Mouse (Mus musculus) heart, postnatal 0 days (tissue): Measurements from ENCODE around the gene Rxra. TPM values are rescaled to one million over a fixed set of nuclear protein-coding genes. Genes with fewer than 3 reads are reported as not detected.

Experiments used
- ATAC-seq: fragments of 200-750 bp; cut with Nextera tagmentation; 2 replicates; pipeline ENCODE4 v1.8.0; 2017; ENCODE audit warnings: low read depth, moderate number of reproducible peaks, moderate library complexity; ENCODE audit not compliant: insufficient read depth
- DNase-seq: peaks from one replicate; pipeline ENCODE4 v3.0.0-alpha.2; 2016; ENCODE audit warnings: low spot score
- H3K27ac ChIP-seq: fragments of 300-500 bp; sonication (generic); 2 replicates; pipeline ENCODE4 v1.5.1; 2014; ENCODE audit warnings: low read depth, mild to moderate bottlenecking
- H3K27me3 ChIP-seq: fragments of 300-500 bp; sonication (generic); 2 replicates; pipeline ENCODE4 v1.6.1; 2014; ENCODE audit warnings: low read length, mixed read lengths; ENCODE audit not compliant: control insufficient read depth, insufficient read depth
- H3K36me3 ChIP-seq: fragments of 300-500 bp; sonication (generic); replicated peaks from 2 replicates; pipeline ENCODE4 v1.6.1; 2014; ENCODE audit warnings: low read length, mixed read lengths; ENCODE audit not compliant: control insufficient read depth, insufficient read depth
- H3K4me1 ChIP-seq: fragments of 300-500 bp; sonication (generic); 2 replicates; pipeline ENCODE4 v1.6.1; 2014; ENCODE audit warnings: antibody characterized with exemption; ENCODE audit not compliant: control insufficient read depth, insufficient read depth
- H3K4me2 ChIP-seq: fragments of 300-500 bp; sonication (generic); 2 replicates; pipeline ENCODE4 v1.6.1; 2014; ENCODE audit warnings: low read depth, mild to moderate bottlenecking, low read length, moderate library complexity
- H3K4me3 ChIP-seq: fragments of 300-500 bp; sonication (generic); 2 replicates; pipeline ENCODE4 v1.5.1; 2014; ENCODE audit warnings: low read depth, low read length
- H3K9ac ChIP-seq: fragments of 300-500 bp; sonication (generic); replicated peaks from 2 replicates; pipeline ENCODE4 v1.6.1; 2014; ENCODE audit warnings: low read depth, low read length, mixed read lengths
- H3K9me3 ChIP-seq: fragments of 300-500 bp; sonication (generic); replicated peaks from 2 replicates; pipeline ENCODE4 v1.6.1; 2016; ENCODE audit warnings: low read length; ENCODE audit not compliant: control insufficient read depth
- CTCF ChIP-seq: IDR thresholded peaks from 2 replicates; pipeline ENCODE4 v1.5.1; 2016; ENCODE audit warnings: antibody characterized with exemption, control low read depth, low read depth
- EP300 ChIP-seq: IDR thresholded peaks from 2 replicates; pipeline ENCODE4 v1.6.1; 2016; ENCODE audit warnings: antibody characterized with exemption, low read depth
- WGBS: fragments of 180-500 bp; shearing (Covaris S2); extraction: QIAGEN DNeasy Blood & Tissue Kit; methylation state at CpG from one replicate; pipeline ENCODE4 v1.1.7; 2014; 5-methylcytosine and 5-hydroxymethylcytosine counted together
- polyA plus RNA-seq: library from polyadenylated mRNA; unstranded; fragments of >200 nt; fragmentation: Nextera tagmentation; extraction: Ambion mirVana; gene quantifications from 2 replicates; pipeline ENCODE4 v1.2.1, GENCODE M21; 2015
- total RNA-seq: library from RNA; depleted of rRNA; stranded (reverse); fragments of >200 nt; gene quantifications from 2 replicates; pipeline ENCODE4 v1.2.3, GENCODE M21; 2014; ENCODE audit warnings: low replicate concordance; rRNA removed

Rxra gene
- total RNA-seq = 56.9 and 81.7 TPM in 2 replicates
- 4.9 and 5.5 TPM in 2 replicates for polyA plus RNA-seq

DNA sequence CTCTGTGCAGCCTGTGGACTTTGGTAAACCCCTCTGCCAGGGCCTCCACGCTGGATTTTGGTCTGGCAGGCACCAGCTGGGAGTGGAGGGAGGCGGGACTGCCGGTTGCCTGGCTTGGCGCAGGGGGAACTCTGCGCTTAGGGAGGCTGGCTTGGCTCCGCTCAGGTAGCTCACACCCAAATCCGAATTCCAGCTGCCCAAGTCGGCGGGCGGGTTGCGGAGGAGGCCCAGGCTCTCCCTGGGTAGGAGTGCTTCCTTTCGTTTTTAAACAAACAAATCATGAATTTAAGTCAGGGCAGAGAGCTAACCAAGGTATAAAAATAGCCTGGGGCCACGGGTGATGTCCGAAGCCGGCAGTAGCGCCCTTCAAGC lies at the start of gene Rxra:
TSS of gene Rxra (plus strand) at position 335 of the 372 bp plus-strand sequence.
- Histone ChIP-seq H3K27ac (peak within 1 kb of the TSS; percentile 93), H3K4me3 (peak within 1 kb of the TSS; percentile 96)
- ATAC-seq = peak; percentile 12

DNA sequence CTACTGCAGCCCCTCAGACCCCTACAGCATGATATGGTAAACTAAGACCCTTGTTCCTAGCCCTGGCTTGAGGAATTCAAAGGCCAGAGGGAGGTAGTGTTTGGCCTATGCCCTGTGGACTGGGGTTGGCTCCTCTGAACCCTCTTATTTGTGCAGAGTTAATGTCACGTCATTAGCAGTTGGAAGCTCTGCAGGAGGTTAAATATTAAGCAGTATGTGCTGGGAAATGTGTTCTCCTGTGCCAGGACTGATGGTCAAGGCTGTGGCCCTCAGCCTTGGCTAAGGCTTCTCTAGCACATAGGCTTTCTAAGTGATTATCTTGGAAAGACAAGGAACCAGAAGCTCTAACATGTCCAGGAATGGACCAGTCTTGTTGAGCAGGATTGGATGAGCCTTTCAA lies 49.6 kb upstream of the Rxra start:
- 73% methylated on average over 1 of the region's 1 CpGs for WGBS
- no peak for TF ChIP-seq CTCF
- TF ChIP-seq EP300 = no peak
- no peaks in the 10 kb centered on the region for H3K36me3 ChIP-seq

More for the DNA sequence above, at the start of gene Rxra:
- Histone ChIP-seq H3K9me3 (no peaks in the 10 kb centered on the region), H3K4me2 (peak within 1 kb of the TSS; percentile 93), H3K36me3 (no peaks in the 10 kb centered on the region), H3K27me3 (no peaks in the 10 kb centered on the region), H3K9ac (peak within 1 kb of the TSS; percentile 95), H3K4me1 (peaks cover 46% of the 10 kb centered on the region)
- TF ChIP-seq CTCF (no peak), EP300 (no peak; the same call in 1 of the 2 replicates)
- peak; percentile 49 for DNase-seq
- WGBS = 3% methylated on average over 16 of the region's 16 CpGs

GRCm38 (mm10) chr2:27630601-27631285 lies 45.5 kb upstream of the Rxra start:
- WGBS = 83% methylated on average over 3 of the region's 3 CpGs
- TF ChIP-seq CTCF (no peak), EP300 (no peak)
- DNase-seq (no peak), ATAC-seq (no peak)
- H3K27ac ChIP-seq = no peak overlapping the region
- no peak overlapping the region for H3K4me3 ChIP-seq
- H3K9ac ChIP-seq = no peak overlapping the region
- no peaks in the 10 kb centered on the region for H3K36me3 ChIP-seq
- H3K27me3 ChIP-seq = no peaks in the 10 kb centered on the region
- H3K4me2 ChIP-seq = no peak overlapping the region
- no peaks in the 10 kb centered on the region for H3K9me3 ChIP-seq
- no peaks in the 10 kb centered on the region for H3K4me1 ChIP-seq

More for the DNA sequence above, 49.6 kb upstream of the Rxra start:
- DNase-seq (no peak), ATAC-seq (no peak)
- Histone ChIP-seq H3K27ac (no peak overlapping the region), H3K4me2 (no peak overlapping the region), H3K9me3 (no peaks in the 10 kb centered on the region), H3K4me3 (no peak overlapping the region), H3K27me3 (no peaks in the 10 kb centered on the region), H3K9ac (no peak overlapping the region), H3K4me1 (no peaks in the 10 kb centered on the region)

DNA sequence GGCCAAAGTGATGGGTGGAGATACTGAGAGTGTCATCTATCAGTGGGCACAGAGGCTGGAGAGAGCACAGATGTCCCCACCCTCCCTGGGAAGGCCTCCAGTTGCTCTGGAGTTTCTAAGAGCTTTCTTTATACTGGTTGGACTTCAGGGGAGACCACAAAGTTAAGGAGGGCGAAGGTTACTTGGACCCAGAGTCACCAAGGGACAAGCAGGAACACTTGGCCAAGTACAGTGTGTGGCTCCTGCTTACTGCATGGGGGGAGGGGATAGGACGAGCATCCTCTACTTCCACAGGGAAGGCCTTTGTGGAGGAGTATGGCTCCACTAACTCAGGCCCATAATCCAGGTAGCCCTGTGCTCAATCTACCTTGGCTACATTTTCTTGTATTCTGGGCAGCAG lies 42.8 kb upstream of the Rxra start:
- Histone ChIP-seq H3K4me3 (no peak overlapping the region), H3K36me3 (no peaks in the 10 kb centered on the region), H3K9ac (no peak overlapping the region), H3K27ac (no peak overlapping the region), H3K4me1 (peaks cover 16% of the 10 kb centered on the region), H3K9me3 (no peaks in the 10 kb centered on the region), H3K4me2 (no peak overlapping the region), H3K27me3 (no peaks in the 10 kb centered on the region)
- TF ChIP-seq CTCF (no peak), EP300 (no peak)
- DNase-seq (no peak), ATAC-seq (no peak)
- WGBS = 86% methylated on average over 2 of the region's 2 CpGs

DNA sequence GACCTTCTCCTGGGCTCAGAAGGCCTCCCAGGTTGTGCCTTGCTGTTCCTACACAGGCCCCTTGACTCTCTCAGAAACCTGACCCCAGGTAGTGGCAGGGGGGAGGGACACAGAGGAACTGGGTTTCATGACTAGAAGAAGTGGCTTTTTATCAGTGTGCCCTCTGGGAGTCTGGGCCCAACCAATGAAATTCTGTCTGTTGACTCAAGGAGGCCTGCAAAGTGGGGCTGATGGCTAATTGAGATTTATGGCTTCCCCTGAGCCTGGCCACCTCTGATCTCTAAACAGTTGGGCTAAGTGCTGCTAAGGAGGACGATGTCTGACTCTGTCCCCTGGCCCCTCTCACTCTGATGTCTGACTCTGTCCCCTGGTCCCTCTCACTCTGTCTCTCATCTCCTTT lies 42.2 kb upstream of the Rxra start:
- Histone ChIP-seq H3K27me3 (no peaks in the 10 kb centered on the region), H3K36me3 (no peaks in the 10 kb centered on the region), H3K9me3 (no peaks in the 10 kb centered on the region), H3K4me2 (no peak overlapping the region), H3K9ac (no peak overlapping the region), H3K4me1 (peaks cover 18% of the 10 kb centered on the region), H3K4me3 (no peak overlapping the region), H3K27ac (no peak overlapping the region)
- DNase-seq = no peak
- no peak for ATAC-seq
- no peak for TF ChIP-seq EP300
- no peak for TF ChIP-seq CTCF
- 83% methylated on average over 1 of the region's 1 CpGs for WGBS
